Mouse (Mus musculus) CD8-positive naive resting alpha-beta T cell, adult 2 months (primary cell): Measurements from ENCODE around the gene Cxcr5.
"Not testable (repeated sequence)": the region's sequence is repeated elsewhere in the genome, so short reads cannot be mapped to it uniquely, and the experiment has no call there.

Experiments
- DNase-seq, 2 experiments: peaks; one replicate each; pipeline ENCODE4 v3.0.0; 2022; ENCODE audit warnings: low read depth in 2 of 2, low spot score in 2 of 2

Gene Cxcr5

GRCm38 (mm10) chr9:44588605-44589004, 26.9 kb upstream of the Cxcr5 start:
- no peak for DNase-seq

- no peak for DNase-seq
These were observed 25.8 kb upstream of the Cxcr5 start for GRCm38 (mm10) chr9:44587262-44588160.

GRCm38 (mm10) chr9:44586640-44587261, 25.1 kb upstream of the Cxcr5 start:
- DNase-seq: no peak

GRCm38 (mm10) chr9:44582390-44582789, 20.7 kb upstream of the Cxcr5 start:
- DNase-seq: peak; percentile 23 to 26

- DNase-seq: peak; percentile 21 to 52
These were observed 19.7 kb upstream of the Cxcr5 start for GRCm38 (mm10) chr9:44581423-44581822.

- DNase-seq: no peak
These were observed 18.4 kb upstream of the Cxcr5 start for GRCm38 (mm10) chr9:44580085-44580484.

- DNase-seq: peak; percentile 74 to 84
These were observed 17.7 kb upstream of the Cxcr5 start for GRCm38 (mm10) chr9:44579392-44579791.

- DNase-seq: not testable (repeated sequence)
These were observed 14.4 kb upstream of the Cxcr5 start for GRCm38 (mm10) chr9:44576046-44576445.

- no peak for DNase-seq
These were observed 13.4 kb upstream of the Cxcr5 start for GRCm38 (mm10) chr9:44575095-44575494.

GRCm38 (mm10) chr9:44573306-44573705, 11.6 kb upstream of the Cxcr5 start:
- DNase-seq: no peak

GRCm38 (mm10) chr9:44570939-44571382, 9.3 kb upstream of the Cxcr5 start:
- no peak for DNase-seq

- peak in 1 of 2 experiments; percentile 37 for DNase-seq
These were observed 6.4 kb upstream of the Cxcr5 start for GRCm38 (mm10) chr9:44568083-44568455.

GRCm38 (mm10) chr9:44567338-44568082, 5.8 kb upstream of the Cxcr5 start:
- DNase-seq: peak in 1 of 2 experiments; percentile 23

GRCm38 (mm10) chr9:44565367-44565766, 3.7 kb upstream of the Cxcr5 start:
- DNase-seq: no peak

GRCm38 (mm10) chr9:44562936-44563335, 1.3 kb upstream of the Cxcr5 start:
- DNase-seq: no peak

GRCm38 (mm10) chr9:44552161-44552560, 9.5 kb downstream of the Cxcr5 start:
- no peak for DNase-seq

GRCm38 (mm10) chr9:44551138-44551537, 10.5 kb downstream of the Cxcr5 start:
- no peak for DNase-seq

- DNase-seq: no peak
These were observed 13.1 kb downstream of the Cxcr5 start for GRCm38 (mm10) chr9:44548412-44549152.

GRCm38 (mm10) chr9:44544986-44545385, 16.7 kb downstream of the Cxcr5 start:
- no peak for DNase-seq

- DNase-seq: no peak
These were observed 19.3 kb downstream of the Cxcr5 start for GRCm38 (mm10) chr9:44542364-44542763.

- DNase-seq: no peak
These were observed 21.0 kb downstream of the Cxcr5 start for GRCm38 (mm10) chr9:44540676-44541075.
